12 mouse cellular contexts compared by ENCODE assay signal in the genomic region with DNA sequence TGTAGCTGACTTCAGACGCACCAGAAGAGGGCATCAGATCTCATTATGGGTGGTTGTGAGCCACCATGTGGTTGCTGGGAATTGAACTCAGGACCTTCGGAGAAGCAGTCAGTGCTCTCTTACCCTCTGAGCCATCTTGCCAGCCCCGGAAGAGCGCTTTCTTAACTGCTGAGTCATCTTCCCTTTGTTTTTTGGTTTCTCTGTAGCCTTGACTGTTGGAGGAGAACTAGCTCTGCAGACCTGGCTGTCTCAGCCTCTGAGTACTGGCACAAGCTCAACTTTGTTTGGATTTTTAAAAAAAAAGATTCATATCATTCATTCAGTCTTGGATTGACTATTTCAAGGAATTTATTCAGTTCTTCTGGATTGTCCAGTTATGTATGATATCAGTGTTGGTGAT. TPM values are rescaled to one million over a fixed set of nuclear protein-coding genes. Genes with fewer than 3 reads are reported as not detected.
DNase-seq lines count a peak whose midpoint lies in the region; ATAC-seq lines count a peak whose summit lies in the region.
"Had no signal": no experiment of that assay in that cellular context is flagged by ENCODE, and none has a peak within 500 bp of the region (broad histone marks: within the 10 kb centered on the region; RNA-seq: fewer than 3 reads in every experiment).

No protein-coding gene starts in this region.

- no peak for ATAC-seq in inflammation-experienced regulatory T-cells, adult 6 months

- peak; percentile 43 for DNase-seq in adrenal gland, adult 8-10 months
- no peak for DNase-seq in adrenal gland, postnatal 25 days
- peak; percentile 9 for DNase-seq in thymus, postnatal 25 days
- no peak for DNase-seq in thymus, adult 18-20 months
- peak; percentile 21 for DNase-seq in c-Kit-positive CD71-positive TER-119-negative erythroid progenitor cells, embryonic 14.5 days (ENCODE audit: low read depth)
- no peak for DNase-seq in lung, postnatal 10 days
- no peak for DNase-seq in lung, postnatal 14 days
- DNase-seq: cerebellum, adult 8-10 months; embryo, embryonic 11 days; gastrocnemius, postnatal 25 days; lung, adult 18-20 months had no signal

RNA-seq across cellular contexts. Expression of a gene that starts 39.7 kb away (rescaled TPM):
- 100 to 1,000 TPM in 2 of 4 experiments, 10 to 100 TPM in 2; 84.9 to 139 (median 113) TPM for total RNA-seq in adrenal gland, adult 8-10 months (2022)
- total RNA-seq in adrenal gland, postnatal 25 days (2021) = 121 and 142 TPM in 2 replicates
- polyA plus RNA-seq in inflammation-experienced regulatory T-cells, adult 6 months (2017; shearing (Covaris generic)) = 10 to 100 TPM; 46.7 to 76.6 (median 60.1) TPM

Comparison
In these comparisons a context has a peak if more than half of its experiments do, and no peak if none do; other contexts are left out.
1. DNase-seq: peak in adrenal gland, adult 8-10 months (single experiment), thymus, postnatal 25 days (single experiment) and c-Kit-positive CD71-positive TER-119-negative erythroid progenitor cells, embryonic 14.5 days (single experiment); none in adrenal gland, postnatal 25 days (single experiment), thymus, adult 18-20 months (0 of 2), lung, postnatal 10 days (single experiment) and lung, postnatal 14 days (single experiment).